Mouse (Mus musculus) Patski (cell line): ENCODE data around the gene Ppp1ca. TPM values are rescaled to one million over a fixed set of nuclear protein-coding genes. Genes with fewer than 3 reads are reported as not detected.

Experiments
- ATAC-seq: fragments of 100-300 bp; one replicate; pipeline ENCODE4 v1.8.0; 2021
- CTCF ChIA-PET: fragments of 350-600 bp; sonication (Branson Sonifier 250); formaldehyde crosslinking; loops from one replicate; lab custom pipeline; 2022; ENCODE audit warnings: inconsistent platforms; lab: Charles Lee
- POLR2A ChIA-PET: fragments of 350-600 bp; sonication (Branson Sonifier 250); formaldehyde crosslinking; loops from one replicate; lab custom pipeline; 2022; ENCODE audit warnings: antibody characterized with exemption, inconsistent platforms; lab: Charles Lee
- DNase-seq: peaks from one replicate; pipeline ENCODE4 v3.0.0-alpha.2; 2011; ENCODE audit warnings: low read depth, low spot score
- H3K27me3 ChIP-seq: fragments of 371-371 bp; one replicate; pipeline ENCODE4 v1.5.1; 2021
- CTCF ChIP-seq: fragments of 100-300 bp; IDR thresholded peaks from one replicate; pipeline ENCODE4 v1.5.1; 2021
- in situ Hi-C: fragments of 300-500 bp; cut with MboI; formaldehyde crosslinking; loops from 3 replicates; pipeline ENCODE4 v1.11.1; 2018; ENCODE audit warnings: low pct_unique_long_range_greater_than_20kb, mixed read lengths
- polyA plus RNA-seq: library from polyadenylated mRNA; unstranded; gene quantifications from one replicate; pipeline ENCODE4 v1.2.3, GENCODE M21; 2021

Ppp1ca gene
- polyA plus RNA-seq, 1 experiment from 2014 or later, result 674 TPM

DNA sequence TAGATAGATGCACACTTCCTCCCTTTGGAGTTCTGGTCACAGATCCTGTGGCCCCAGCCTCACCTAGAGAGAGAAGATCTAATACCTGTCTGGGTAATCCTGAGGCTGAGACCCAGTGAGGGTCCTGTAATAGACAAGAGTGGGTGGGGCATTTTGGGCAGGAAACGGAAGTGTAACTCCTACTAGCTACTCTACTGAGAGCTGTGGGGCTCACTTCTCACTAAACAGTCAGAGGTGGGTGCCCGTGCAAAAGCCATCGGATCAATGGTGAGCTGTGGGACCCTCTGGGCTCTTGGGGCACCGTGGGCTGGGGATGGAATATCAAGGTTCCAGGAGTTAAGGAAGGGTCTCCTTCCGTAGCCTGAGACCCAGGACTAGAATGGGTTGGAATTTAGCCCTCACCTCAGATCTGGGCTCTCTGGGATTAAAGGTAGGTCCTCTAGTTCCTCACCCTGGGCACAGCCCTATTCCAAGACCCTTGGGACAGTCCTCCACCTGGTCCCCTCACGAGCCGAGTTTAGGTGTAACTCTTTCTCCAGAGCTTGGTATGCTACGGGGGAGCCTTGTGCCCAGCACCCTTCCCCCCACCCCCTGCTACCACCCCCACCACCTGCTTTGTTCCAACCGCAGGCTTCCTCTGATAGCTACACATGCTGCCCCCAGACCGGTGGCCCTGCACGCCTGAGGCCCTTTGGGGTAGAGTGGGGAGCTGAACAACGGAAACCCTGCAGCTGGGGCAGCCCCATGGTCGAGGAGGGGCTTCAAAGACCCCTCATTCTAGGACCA, 37.2 kb upstream of the Ppp1ca start:
- DNase-seq, result no peak

DNA sequence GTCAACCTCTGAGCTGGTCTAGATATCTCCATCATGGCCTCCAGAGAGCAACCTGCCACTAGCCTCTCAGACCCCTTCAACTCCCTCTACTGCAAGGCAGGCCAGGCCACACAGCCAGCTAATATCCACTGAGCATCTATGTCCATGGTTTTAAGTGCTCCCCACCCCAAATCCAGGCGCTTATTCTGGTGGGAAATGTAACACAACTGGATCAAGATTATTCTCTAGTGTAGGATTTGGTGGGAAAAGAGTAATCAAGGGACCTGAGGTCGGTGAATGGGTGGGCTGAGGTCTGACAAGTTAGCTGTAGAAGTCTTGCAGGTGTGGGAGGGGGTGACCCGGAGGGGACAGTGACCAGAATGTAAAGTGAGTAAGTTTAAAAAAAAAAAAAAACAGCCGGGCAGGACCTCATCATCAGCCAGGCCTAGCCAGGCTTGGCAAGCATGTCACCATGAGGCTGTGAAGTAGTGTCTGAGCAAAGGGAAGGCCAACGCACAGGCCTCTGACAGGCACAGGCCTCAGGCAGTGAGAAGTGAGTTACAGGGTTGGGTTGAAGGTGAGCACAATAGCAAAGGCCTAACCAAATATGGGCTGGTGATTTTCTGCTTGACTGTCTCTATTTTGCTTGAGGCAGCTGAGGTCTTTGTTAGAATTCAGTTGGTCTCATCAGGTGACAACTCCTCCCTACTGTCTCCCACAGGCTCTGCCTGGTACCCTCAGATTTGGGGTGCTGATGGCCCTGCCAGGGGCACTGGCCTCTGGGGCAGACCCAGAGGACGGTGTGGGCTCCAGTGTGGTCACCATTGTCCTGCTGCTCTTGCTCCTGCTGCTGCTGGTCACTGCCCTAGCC, 36.4 kb upstream of the Ppp1ca start:
- no peaks in the 10 kb centered on the region for H3K27me3 ChIP-seq
- DNase-seq (no peak), ATAC-seq (peak; percentile 70)
- no peak for TF ChIP-seq CTCF
- POLR2A ChIA-PET, result interaction anchor here (1.2 to 2.0 kb wide), 4 partner anchors 15 to 77 kb away, joined by 3 to 6 read pairs (median 6); partner anchors contain the start of gene Rad9a
- in situ Hi-C loops, result no loop called here
- CTCF ChIA-PET, result interaction anchor here (1.2 to 1.6 kb wide), 2 partner anchors 15 to 42 kb away, joined by 3 read pairs; no protein-coding TSS in a partner anchor

More for the DNA sequence above, 37.2 kb upstream of the Ppp1ca start:
- POLR2A ChIA-PET, result interaction anchor here (1.2 to 2.0 kb wide), 5 partner anchors 16 to 78 kb away, joined by 3 to 6 read pairs (median 5); partner anchors contain the start of gene Rad9a
- CTCF ChIA-PET, result interaction anchor here (1.2 to 1.6 kb wide), 2 partner anchors 14 to 41 kb away, joined by 3 read pairs; no protein-coding TSS in a partner anchor
- ATAC-seq, result no peak
- TF ChIP-seq CTCF, result no peak
- in situ Hi-C loops, result no loop called here
- no peaks in the 10 kb centered on the region for H3K27me3 ChIP-seq

DNA sequence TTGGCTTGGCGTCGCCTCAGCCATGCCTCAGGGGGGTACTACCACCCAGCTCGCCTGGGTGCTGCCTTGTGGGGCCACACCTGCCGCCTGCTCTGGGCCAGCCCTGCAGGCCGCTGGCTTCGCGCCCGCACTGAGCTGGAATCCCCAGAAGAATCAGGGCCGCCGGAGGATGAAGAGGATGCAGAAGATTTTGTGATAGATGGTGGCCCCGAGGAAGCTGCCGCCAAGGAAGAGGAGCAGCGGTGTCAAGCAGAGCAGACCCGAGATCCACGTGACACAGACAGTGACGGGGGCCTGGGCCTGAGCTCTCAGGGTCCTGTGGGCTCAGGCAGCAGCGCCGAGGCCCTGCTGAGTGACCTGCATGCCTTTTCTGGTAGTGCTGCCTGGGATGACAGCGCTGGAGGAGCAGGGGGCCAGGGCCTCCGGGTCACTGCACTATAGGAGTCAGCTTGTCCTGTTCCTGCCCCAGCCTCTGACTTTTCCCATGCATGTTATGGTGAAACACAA, 35.7 kb upstream of the Ppp1ca start:
- POLR2A ChIA-PET, result interaction anchor here (1.5 to 2.0 kb wide), 2 partner anchors 14 to 27 kb away, joined by 6 read pairs; no protein-coding TSS in a partner anchor
- no peaks in the 10 kb centered on the region for H3K27me3 ChIP-seq
- CTCF ChIA-PET, result interaction anchor here (1.2 kb wide), 1 partner anchor 42 kb away, joined by 3 read pairs; no protein-coding TSS in a partner anchor
- DNase-seq (no peak), ATAC-seq (no peak)
- in situ Hi-C loops, result no loop called here
- TF ChIP-seq CTCF, result no peak

DNA sequence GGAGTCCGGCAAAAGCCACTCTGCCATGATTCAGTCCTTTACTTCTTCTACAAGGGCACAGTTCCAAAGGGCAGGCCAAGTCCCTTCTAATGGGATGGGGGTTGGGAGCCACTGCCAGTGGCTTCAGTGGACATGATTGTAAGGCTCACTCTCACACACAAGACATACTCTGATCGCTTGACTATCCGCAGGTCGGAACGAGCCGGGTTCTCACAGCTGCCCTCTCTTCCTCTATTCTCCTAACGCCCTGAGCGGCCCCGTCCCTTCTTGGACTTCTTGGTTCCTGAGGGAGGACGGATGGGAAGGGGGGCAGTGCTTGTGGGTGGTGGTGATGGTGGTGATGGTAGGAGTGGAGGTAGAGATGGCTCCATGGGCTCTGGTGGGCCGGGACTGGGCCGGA, 35.1 kb upstream of the Ppp1ca start:
- H3K27me3 ChIP-seq, result no peaks in the 10 kb centered on the region
- DNase-seq (no peak), ATAC-seq (no peak)
- TF ChIP-seq CTCF, result no peak
- in situ Hi-C loops, result no loop called here
- ChIA-PET CTCF (no interaction called here), POLR2A (interaction anchor here (2.0 kb wide), 1 partner anchor 28 kb away, joined by 6 read pairs; no protein-coding TSS in a partner anchor)

DNA sequence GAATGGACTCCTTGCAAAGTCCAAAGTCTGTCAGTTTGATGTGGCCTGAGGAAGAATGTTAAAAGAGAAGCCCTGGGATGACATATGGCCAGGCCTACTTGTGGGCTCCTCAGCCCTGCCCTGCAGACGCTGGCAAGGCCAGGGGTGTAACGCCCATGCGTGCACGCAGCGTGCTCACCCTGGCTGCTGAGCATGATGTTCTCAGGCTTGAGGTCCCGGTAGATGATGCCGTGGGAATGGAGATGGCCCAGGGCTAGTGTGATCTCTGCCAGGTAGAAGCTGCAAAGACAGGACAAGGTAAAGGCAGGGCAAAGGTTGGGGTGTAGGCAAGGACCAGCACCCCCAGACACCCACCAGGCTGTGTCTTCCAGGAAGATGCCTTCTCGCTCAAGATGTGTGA, 32.8 kb upstream of the Ppp1ca start:
- no peaks in the 10 kb centered on the region for H3K27me3 ChIP-seq
- ChIA-PET CTCF (interaction anchor here (1.0 to 1.1 kb wide), 2 partner anchors 19 to 70 kb away, joined by 3 to 4 read pairs; no protein-coding TSS in a partner anchor), POLR2A (interaction anchor here (1.2 to 1.7 kb wide), 2 partner anchors 11 to 37 kb away, joined by 3 to 4 read pairs; no protein-coding TSS in a partner anchor)
- DNase-seq (no peak), ATAC-seq (no peak)
- no peak for TF ChIP-seq CTCF
- in situ Hi-C loops, result no loop called here

DNA sequence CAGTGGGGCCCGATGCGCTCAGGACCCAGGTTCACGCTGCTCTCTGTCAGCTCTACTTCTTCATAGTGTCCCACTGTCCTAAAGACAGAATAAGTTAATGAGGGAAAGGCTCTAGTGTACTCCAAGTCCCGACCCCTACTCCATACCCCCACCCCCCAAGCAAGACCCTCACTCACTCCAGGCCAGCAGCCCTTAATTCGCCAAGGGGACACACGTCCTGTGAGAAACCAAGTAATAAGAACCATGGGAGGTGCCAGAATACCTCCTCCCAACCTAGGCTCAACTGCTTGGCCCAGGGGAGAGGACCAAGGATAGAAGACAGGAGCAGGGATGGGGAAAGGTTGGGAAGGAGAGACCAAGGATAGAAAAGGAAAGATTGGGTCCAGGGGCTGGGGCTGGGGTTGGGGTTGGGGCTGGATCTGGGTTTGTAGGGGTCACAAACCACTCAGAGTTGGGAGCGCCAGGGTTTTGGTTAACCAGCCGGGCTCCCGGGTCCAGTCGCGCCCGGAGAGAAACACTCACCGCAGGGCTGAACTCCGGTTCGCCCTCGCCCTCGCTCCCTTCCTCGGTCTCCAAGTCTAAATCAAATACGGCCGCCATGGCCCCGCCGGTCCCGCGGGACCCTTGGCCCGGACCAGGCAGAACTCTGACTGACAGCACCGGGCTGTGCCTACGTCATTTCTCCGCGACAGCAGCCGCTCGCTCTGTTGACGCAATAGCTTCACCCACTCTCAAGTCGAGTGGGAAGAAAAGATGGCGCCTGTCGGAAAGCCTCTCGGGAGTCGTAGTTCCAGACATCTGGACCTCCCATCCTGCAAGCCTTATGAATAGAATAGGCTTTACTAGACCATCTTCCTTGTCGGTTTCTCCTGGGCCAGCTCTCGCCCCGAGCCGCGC, 29.0 kb upstream of the Ppp1ca start, which contains the start of gene Rps6kb2:
Gene Rps6kb2 (minus strand): TSS at position 709 of the 897 bp plus-strand sequence.
- DNase-seq (peak; percentile 77), ATAC-seq (peak; percentile 75)
- no peak for TF ChIP-seq CTCF
- in situ Hi-C loops, result no loop called here
- CTCF ChIA-PET, result no interaction called here
- no peaks in the 10 kb centered on the region for H3K27me3 ChIP-seq
- POLR2A ChIA-PET, result interaction anchor here (0.7 to 1.4 kb wide), 5 partner anchors 15 to 68 kb away, joined by 3 to 6 read pairs (median 3); no protein-coding TSS in a partner anchor

DNA sequence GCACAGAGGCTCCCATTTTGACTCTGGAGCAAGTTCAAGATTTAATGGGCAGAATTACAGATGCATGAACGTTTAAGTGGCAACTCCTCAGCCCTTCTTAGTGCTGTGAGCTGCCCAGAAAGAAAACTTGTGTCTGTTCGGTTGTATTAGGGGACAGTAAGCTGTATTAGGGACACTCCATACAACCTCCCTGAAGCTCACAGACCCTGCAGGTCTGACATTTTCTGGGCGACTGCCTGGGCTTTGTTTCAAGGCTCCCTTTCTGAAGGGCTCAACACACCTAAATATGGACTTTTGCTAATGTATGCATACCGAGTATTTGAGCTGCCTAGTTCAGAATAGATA, 28.4 kb upstream of the Ppp1ca start:
- TF ChIP-seq CTCF, result no peak
- ATAC-seq, result no peak
- in situ Hi-C loops, result no loop called here
- H3K27me3 ChIP-seq, result no peaks in the 10 kb centered on the region
- POLR2A ChIA-PET, result interaction anchor here (0.7 to 1.4 kb wide), 5 partner anchors 15 to 68 kb away, joined by 3 to 6 read pairs (median 3); no protein-coding TSS in a partner anchor
- CTCF ChIA-PET, result interaction anchor here (1.4 to 1.7 kb wide), 2 partner anchors 15 to 29 kb away, joined by 3 to 5 read pairs; partner anchors contain the start of gene Ppp1ca
- DNase-seq, result no peak

DNA sequence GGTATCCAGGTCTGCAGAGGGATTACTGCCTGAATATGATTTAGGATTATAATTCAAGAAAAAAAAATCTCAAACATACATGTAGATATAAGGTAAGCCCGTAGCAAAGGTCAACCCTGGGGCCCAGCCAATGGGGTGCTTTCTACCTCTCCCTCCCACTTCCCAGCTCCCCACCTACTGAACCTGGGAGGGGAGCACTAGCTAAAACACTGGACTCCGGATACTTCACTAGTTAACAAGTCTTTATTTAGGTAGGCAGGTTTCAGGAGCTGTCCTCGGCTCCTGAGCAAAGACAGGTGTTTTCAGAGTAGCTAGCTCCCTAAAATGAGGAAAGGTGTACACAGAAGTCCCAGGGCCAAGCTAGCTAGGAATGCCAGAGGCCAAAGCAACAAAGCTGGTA, 27.8 kb upstream of the Ppp1ca start:
- ChIA-PET POLR2A (interaction anchor here (0.8 to 1.4 kb wide), 3 partner anchors 14 to 65 kb away, joined by 3 to 4 read pairs (median 3); no protein-coding TSS in a partner anchor), CTCF (interaction anchor here (1.4 to 1.7 kb wide), 2 partner anchors 14 to 29 kb away, joined by 3 to 5 read pairs; partner anchors contain the start of gene Ppp1ca)
- DNase-seq, result no peak
- in situ Hi-C loops, result no loop called here
- no peaks in the 10 kb centered on the region for H3K27me3 ChIP-seq
- no peak for TF ChIP-seq CTCF
- no peak for ATAC-seq

DNA sequence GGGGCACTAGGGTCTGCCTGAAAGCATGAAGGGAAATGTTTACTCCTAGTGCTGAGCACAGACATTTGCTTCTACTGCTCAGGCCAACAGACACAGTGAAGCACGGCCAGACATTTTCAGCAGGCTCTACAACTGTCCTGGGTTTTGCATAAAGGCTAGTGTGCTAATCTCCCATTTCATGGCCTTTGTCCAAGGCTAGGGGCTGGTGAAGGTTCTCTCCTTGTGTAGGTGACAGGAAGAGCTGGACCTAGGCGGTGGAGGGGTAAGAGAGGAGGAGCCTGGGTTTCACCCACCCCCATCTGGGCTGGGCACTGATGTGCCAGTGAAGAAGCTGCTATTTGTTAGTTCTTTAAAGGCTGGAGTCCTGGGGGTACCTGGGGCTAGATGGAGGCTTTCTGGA, 27.1 kb upstream of the Ppp1ca start:
- ATAC-seq, result no peak
- TF ChIP-seq CTCF, result no peak
- DNase-seq, result no peak
- no peaks in the 10 kb centered on the region for H3K27me3 ChIP-seq
- in situ Hi-C loops, result no loop called here
- ChIA-PET CTCF (interaction anchor here (1.4 to 1.7 kb wide), 2 partner anchors 14 to 28 kb away, joined by 3 to 5 read pairs; partner anchors contain the start of gene Ppp1ca), POLR2A (interaction anchor here (0.8 kb wide), 1 partner anchor 52 kb away, joined by 3 read pairs; no protein-coding TSS in a partner anchor)
